Comparison of ENCODE assay signal across 34 mouse cellular contexts in the genomic region with DNA sequence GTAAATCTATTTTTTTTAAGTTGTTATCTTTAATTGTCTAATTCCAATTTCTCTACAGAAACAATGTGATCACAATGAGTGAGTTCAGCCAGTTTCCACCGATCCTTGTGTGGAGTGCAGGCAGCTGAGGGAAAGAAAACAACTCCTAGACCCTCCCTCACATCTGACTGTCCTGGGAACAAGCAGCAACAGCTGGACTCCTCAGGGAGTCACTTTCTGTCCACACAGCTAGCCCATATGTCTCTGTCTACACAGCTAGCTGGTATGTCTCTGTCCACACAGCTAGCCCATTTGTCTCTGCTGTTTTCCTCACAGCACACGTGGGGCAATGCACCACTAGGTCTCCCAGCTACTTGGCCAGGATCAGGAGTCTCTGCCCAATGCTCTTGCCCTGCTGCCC. TPM values are rescaled to one million over a fixed set of nuclear protein-coding genes. Genes with fewer than 3 reads are reported as not detected.
"Had no signal": no experiment of that assay in that cellular context is flagged by ENCODE, and none has a peak within 500 bp of the region (broad histone marks: within the 10 kb centered on the region; RNA-seq: fewer than 3 reads in every experiment).

No protein-coding gene starts in this region.

- H3K27me3 ChIP-seq: heart, embryonic 12.5 days; hindbrain, embryonic 13.5 days; hindbrain, embryonic 15.5 days; kidney, embryonic 15.5 days; limb, embryonic 12.5 days; limb, embryonic 15.5 days; liver, embryonic 12.5 days had no signal

- DNase-seq: gastrocnemius, postnatal 25 days; heart, adult 2 months; heart, postnatal 14 days; heart, postnatal 4 days; kidney, adult 11 months; kidney, adult 2 months; kidney, adult 9 months; kidney, postnatal 14 days; kidney, postnatal 36 days; layer of hippocampus, adult 9-11 months; layer of hippocampus, postnatal 36 days; left cerebral cortex, postnatal 4 days had no signal

- H3K9me3 ChIP-seq: heart, embryonic 10.5 days; heart, embryonic 12.5 days; hindbrain, embryonic 10.5 days; hindbrain, embryonic 13.5 days; hindbrain, embryonic 15.5 days; kidney, embryonic 15.5 days; limb, embryonic 12.5 days; limb, embryonic 15.5 days; liver, embryonic 12.5 days had no signal

- ATAC-seq: hindbrain, postnatal 0 days; intestine, embryonic 16.5 days; liver, embryonic 12.5 days had no signal

- H3K27ac ChIP-seq: heart, adult 2 months; heart, embryonic 10.5 days; hindbrain, embryonic 10.5 days; hindbrain, embryonic 13.5 days; hindbrain, embryonic 15.5 days; hindbrain, postnatal 0 days; kidney, embryonic 15.5 days; kidney, postnatal 0 days; limb, embryonic 12.5 days; limb, embryonic 15.5 days; liver, embryonic 12.5 days; liver, embryonic 14.5 days had no signal

- H3K9ac ChIP-seq: heart, embryonic 12.5 days; hindbrain, embryonic 13.5 days; hindbrain, embryonic 15.5 days; kidney, embryonic 15.5 days; limb, embryonic 12.5 days; limb, embryonic 15.5 days; liver, embryonic 12.5 days; liver, embryonic 14.5 days had no signal

- H3K4me3 ChIP-seq: heart, adult 2 months; heart, embryonic 10.5 days; heart, embryonic 12.5 days; hindbrain, embryonic 10.5 days; hindbrain, embryonic 13.5 days; hindbrain, embryonic 15.5 days; kidney, embryonic 15.5 days; limb, embryonic 12.5 days; limb, embryonic 15.5 days; liver, embryonic 12.5 days had no signal

- H3K4me1 ChIP-seq: heart, embryonic 10.5 days; heart, embryonic 12.5 days; hindbrain, embryonic 10.5 days; hindbrain, embryonic 13.5 days; hindbrain, embryonic 15.5 days; kidney, embryonic 15.5 days; limb, embryonic 15.5 days had no signal

- H3K4me2 ChIP-seq: heart, embryonic 12.5 days; hindbrain, embryonic 13.5 days; hindbrain, embryonic 15.5 days; kidney, embryonic 15.5 days; limb, embryonic 12.5 days; limb, embryonic 15.5 days; liver, embryonic 12.5 days had no signal

RNA-seq across cellular contexts. Expression of a gene that starts 36.3 kb away (rescaled TPM):
- total RNA-seq: granulocyte monocyte progenitor cell, adult 5-6 weeks; heart, adult 2 months; heart, postnatal 14 days; left cerebral cortex, adult 18-20 months; left cerebral cortex, postnatal 10 days; liver, adult 2 months had no signal
- polyA plus RNA-seq: large intestine, adult 2 months; liver, adult 2 months; liver, embryonic 14.5 days; liver, embryonic 16.5 days had no signal

RNA-seq across cellular contexts. Expression of a gene that starts 44.8 kb away (rescaled TPM):
- total RNA-seq: granulocyte monocyte progenitor cell, adult 5-6 weeks; hindbrain, postnatal 0 days; layer of hippocampus, adult 18-20 months; left cerebral cortex, postnatal 10 days; liver, adult 2 months had no signal
- polyA plus RNA-seq: heart, embryonic 10.5 days; heart, embryonic 12.5 days; heart, embryonic 14.5 days; hindbrain, embryonic 13.5 days; hindbrain, embryonic 15.5 days; hindbrain, postnatal 0 days; intestine, embryonic 14.5 days; intestine, embryonic 16.5 days; kidney, embryonic 15.5 days; kidney, postnatal 0 days; limb, embryonic 12.5 days; liver, embryonic 12.5 days; liver, embryonic 14.5 days; liver, embryonic 16.5 days had no signal
